Mouse (Mus musculus): ENCODE results near the gene Nap1l1. TPM values are rescaled to one million over a fixed set of nuclear protein-coding genes. Genes with fewer than 3 reads are reported as not detected.
A peak's percentile ranks its signal among the peaks of the same experiment; 100 is the strongest.

Nap1l1 gene
- polyA plus RNA-seq, 1 experiment from 2014 or later = 166 TPM

GRCm38 (mm10) chr10:111506926-111507459, 34.0 kb downstream of the Nap1l1 start:
- Histone ChIP-seq H3K27ac (ENCODE audit: poor library complexity, severe bottlenecking) (peak overlapping the region; percentile 94), H3K27me3 (replicated peaks) (no peaks in the 10 kb centered on the region), H3K9me3 (replicated peaks) (no peaks in the 10 kb centered on the region), H3K4me2 (peak overlapping the region; percentile 80), H3K9ac (peak overlapping the region; percentile 91), H3K4me3 (peak overlapping the region; percentile 82), H3K4me1 (replicated peaks) (peaks cover 51% of the 10 kb centered on the region), H3K36me3 (no peaks in the 10 kb centered on the region)
- ATAC-seq (ENCODE audit: insufficient number of reproducible peaks, low FRiP score) = peak; percentile 19; the same call in 1 of the 2 replicates
- WGBS = under 1% methylated on average over 23 of the region's 23 CpGs

- Histone ChIP-seq H3K27ac (ENCODE audit: poor library complexity, severe bottlenecking) (peak overlapping the region; percentile 94), H3K9me3 (replicated peaks) (no peaks in the 10 kb centered on the region), H3K27me3 (replicated peaks) (no peaks in the 10 kb centered on the region), H3K4me3 (peak overlapping the region; percentile 82), H3K36me3 (no peaks in the 10 kb centered on the region), H3K4me2 (peak overlapping the region; percentile 80), H3K9ac (peak overlapping the region; percentile 91), H3K4me1 (replicated peaks) (peaks cover 48% of the 10 kb centered on the region)
- under 1% methylated on average over 36 of the region's 38 CpGs for WGBS
- ATAC-seq (ENCODE audit: insufficient number of reproducible peaks, low FRiP score) = peak; percentile 35
Measured at GRCm38 (mm10) chr10:111507460-111508211, 34.6 kb downstream of the Nap1l1 start.

GRCm38 (mm10) chr10:111508324-111509080, 35.5 kb downstream of the Nap1l1 start:
- WGBS = 8% methylated on average over 7 of the region's 7 CpGs
- H3K4me1 ChIP-seq (replicated peaks) = peaks cover 42% of the 10 kb centered on the region
- no peak overlapping the region for H3K27ac ChIP-seq (ENCODE audit: poor library complexity, severe bottlenecking)

GRCm38 (mm10) chr10:111509103-111509784, 36.2 kb downstream of the Nap1l1 start:
- H3K27ac ChIP-seq (ENCODE audit: poor library complexity, severe bottlenecking) = 0 out of 2 replicates have a peak overlapping the region, but pooled peaks have one; percentile 19
- H3K9ac ChIP-seq = peak overlapping the region; percentile 66; the same call in 1 of the 2 replicates
- H3K36me3 ChIP-seq = no peaks in the 10 kb centered on the region
- 27% methylated on average over 8 of the region's 8 CpGs for WGBS
- no peaks in the 10 kb centered on the region for H3K9me3 ChIP-seq (replicated peaks)
- no peaks in the 10 kb centered on the region for H3K27me3 ChIP-seq (replicated peaks)
- H3K4me3 ChIP-seq = peak overlapping the region; percentile 82
- H3K4me2 ChIP-seq = peak overlapping the region; percentile 75
- peaks cover 36% of the 10 kb centered on the region for H3K4me1 ChIP-seq (replicated peaks)
- ATAC-seq (ENCODE audit: insufficient number of reproducible peaks, low FRiP score) = no peak

More at GRCm38 (mm10) chr10:111508324-111509080, 35.5 kb downstream of the Nap1l1 start:
- Histone ChIP-seq H3K27me3 (replicated peaks) (no peaks in the 10 kb centered on the region), H3K4me3 (peak overlapping the region; percentile 82), H3K4me2 (peak overlapping the region; percentile 80), H3K9ac (peak overlapping the region; percentile 91; the same call in 1 of the 2 replicates), H3K36me3 (no peaks in the 10 kb centered on the region), H3K9me3 (replicated peaks) (no peaks in the 10 kb centered on the region)
- no peak for ATAC-seq (ENCODE audit: insufficient number of reproducible peaks, low FRiP score)

- Histone ChIP-seq H3K4me3 (no peak overlapping the region), H3K4me1 (replicated peaks) (peaks cover 36% of the 10 kb centered on the region), H3K27me3 (replicated peaks) (no peaks in the 10 kb centered on the region), H3K4me2 (0 out of 2 replicates have a peak overlapping the region, but pooled peaks have one; percentile 75), H3K36me3 (no peaks in the 10 kb centered on the region), H3K9me3 (replicated peaks) (no peaks in the 10 kb centered on the region), H3K27ac (ENCODE audit: poor library complexity, severe bottlenecking) (0 out of 2 replicates have a peak overlapping the region, but pooled peaks have one; percentile 24), H3K9ac (no peak overlapping the region)
- WGBS = 72% methylated on average over 7 of the region's 7 CpGs
- no peak for ATAC-seq (ENCODE audit: insufficient number of reproducible peaks, low FRiP score)
Measured at GRCm38 (mm10) chr10:111509981-111510380, 37.0 kb downstream of the Nap1l1 start.

- ATAC-seq (ENCODE audit: insufficient number of reproducible peaks, low FRiP score) = no peak
- H3K4me1 ChIP-seq (replicated peaks) = peaks cover 36% of the 10 kb centered on the region
Measured at GRCm38 (mm10) chr10:111510798-111511197, 37.8 kb downstream of the Nap1l1 start.

GRCm38 (mm10) chr10:111512036-111512568, 39.1 kb downstream of the Nap1l1 start:
- Histone ChIP-seq H3K9me3 (replicated peaks) (no peaks in the 10 kb centered on the region), H3K4me1 (replicated peaks) (peaks cover 46% of the 10 kb centered on the region), H3K4me2 (no peak overlapping the region), H3K4me3 (no peak overlapping the region), H3K9ac (no peak overlapping the region), H3K27ac (ENCODE audit: poor library complexity, severe bottlenecking) (no peak overlapping the region), H3K36me3 (no peaks in the 10 kb centered on the region), H3K27me3 (replicated peaks) (no peaks in the 10 kb centered on the region)
- no peak for ATAC-seq (ENCODE audit: insufficient number of reproducible peaks, low FRiP score)
- WGBS = 58% methylated on average over 10 of the region's 10 CpGs

More at GRCm38 (mm10) chr10:111510798-111511197, 37.8 kb downstream of the Nap1l1 start:
- no peaks in the 10 kb centered on the region for H3K9me3 ChIP-seq (replicated peaks)
- 41% methylated on average over 7 of the region's 7 CpGs for WGBS
- H3K27me3 ChIP-seq (replicated peaks) = no peaks in the 10 kb centered on the region
- H3K9ac ChIP-seq = no peak overlapping the region
- no peak overlapping the region for H3K27ac ChIP-seq (ENCODE audit: poor library complexity, severe bottlenecking)
- no peak overlapping the region for H3K4me3 ChIP-seq
- no peak overlapping the region for H3K4me2 ChIP-seq
- H3K36me3 ChIP-seq = no peaks in the 10 kb centered on the region

- no peak overlapping the region for H3K27ac ChIP-seq (ENCODE audit: poor library complexity, severe bottlenecking)
- WGBS = 87% methylated on average over 5 of the region's 5 CpGs
- ATAC-seq (ENCODE audit: insufficient number of reproducible peaks, low FRiP score) = no peak
- H3K27me3 ChIP-seq (replicated peaks) = no peaks in the 10 kb centered on the region
- H3K4me1 ChIP-seq (replicated peaks) = peaks cover 44% of the 10 kb centered on the region
- H3K9ac ChIP-seq = no peak overlapping the region
- no peaks in the 10 kb centered on the region for H3K9me3 ChIP-seq (replicated peaks)
- H3K4me2 ChIP-seq = no peak overlapping the region
- no peaks in the 10 kb centered on the region for H3K36me3 ChIP-seq
- no peak overlapping the region for H3K4me3 ChIP-seq
Measured at GRCm38 (mm10) chr10:111514282-111514885, 41.4 kb downstream of the Nap1l1 start.

- peaks cover 46% of the 10 kb centered on the region for H3K4me1 ChIP-seq (replicated peaks)
- H3K9me3 ChIP-seq (replicated peaks) = no peaks in the 10 kb centered on the region
- H3K9ac ChIP-seq = no peak overlapping the region
- H3K36me3 ChIP-seq = no peaks in the 10 kb centered on the region
- 68% methylated on average over 17 of the region's 17 CpGs for WGBS
- no peaks in the 10 kb centered on the region for H3K27me3 ChIP-seq (replicated peaks)
- no peak overlapping the region for H3K4me2 ChIP-seq
- no peak for ATAC-seq (ENCODE audit: insufficient number of reproducible peaks, low FRiP score)
- no peak overlapping the region for H3K4me3 ChIP-seq
- H3K27ac ChIP-seq (ENCODE audit: poor library complexity, severe bottlenecking) = no peak overlapping the region; the same call in 1 of the 2 replicates
Measured at GRCm38 (mm10) chr10:111515071-111516010, 42.3 kb downstream of the Nap1l1 start.

All from heart, embryonic 12.5 days (tissue).